Mouse (Mus musculus): ENCODE results near the gene Rasal2. TPM values are rescaled to one million over a fixed set of nuclear protein-coding genes. Genes with fewer than 3 reads are reported as not detected.
A peak's percentile ranks its signal among the peaks of the same experiment; 100 is the strongest.

Rasal2 gene
- total RNA-seq, 1 experiment, result 8.1 TPM

DNA sequence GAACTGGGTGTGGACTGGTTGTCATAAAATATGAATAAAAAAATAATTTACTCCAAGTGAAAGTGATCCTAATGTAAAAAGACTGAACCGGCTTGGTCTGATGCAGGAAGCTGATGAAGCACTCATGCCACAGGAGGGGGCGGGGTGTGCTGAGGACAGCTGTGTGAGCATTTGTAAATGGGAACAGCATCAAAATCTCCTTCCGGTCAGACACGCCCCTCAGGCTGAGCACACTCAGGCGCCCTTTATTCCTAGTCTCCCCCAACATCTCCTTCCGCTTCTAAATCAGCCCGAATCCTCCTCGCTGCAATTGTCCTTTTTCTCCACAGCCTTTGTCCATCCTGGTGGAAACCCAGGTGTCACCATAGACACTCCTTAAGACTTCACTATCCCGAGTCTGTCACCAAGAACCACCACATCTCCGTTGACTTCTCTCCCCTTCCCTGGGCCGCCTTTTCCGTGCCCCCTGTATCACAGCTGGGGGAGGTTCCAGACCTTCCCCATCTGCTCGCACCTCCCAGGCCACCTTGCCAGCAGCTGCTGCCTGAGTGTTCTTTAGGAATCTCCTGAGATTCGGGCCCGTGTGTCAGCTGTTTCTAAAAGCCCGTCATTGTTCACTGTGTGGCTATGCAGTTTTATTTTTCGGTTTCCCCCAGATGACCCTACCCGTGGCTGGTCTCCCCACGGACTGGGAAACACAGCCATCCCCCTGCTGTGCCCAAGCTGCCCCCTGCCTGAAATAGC is 311.1 kb downstream of the Rasal2 start:
- Histone ChIP-seq H3K9me3 (ENCODE audit: control insufficient read depth, insufficient read depth, low read depth, low read length) (no peaks in the 10 kb centered on the region), H3K4me1 (ENCODE audit: control insufficient read depth in 2 of 2, insufficient read depth in 2 of 2, low read length in 2 of 2, poor library complexity in 1 of 2) (peaks cover 0 to 4% of the 10 kb centered on the region in 2 experiments; a peak in 1 of 4 replicates), H3K36me3 (ENCODE audit: control insufficient read depth, insufficient read depth, low read length, poor library complexity, severe bottlenecking) (no peaks in the 10 kb centered on the region), H3K9ac (ENCODE audit: insufficient read depth, low read depth, low read length, poor library complexity, severe bottlenecking) (no peak overlapping the region), H3K27ac (ENCODE audit: insufficient read depth, low read depth, low read length, poor library complexity, severe bottlenecking) (no peak overlapping the region), H3K4me3 (ENCODE audit: insufficient read depth in 1 of 2, low read depth in 1 of 2, low read length in 2 of 2, poor library complexity in 1 of 2, severe bottlenecking in 1 of 2) (peak overlapping the region in 1 of 2 experiments; percentile 32; a peak in 1 of 4 replicates)
- DNase-seq (ENCODE audit: low read depth, low spot score), result no peak
- no peak for TF ChIP-seq MAFK (IDR thresholded peaks at IDR 0.05; ENCODE audit: insufficient read depth, low read depth, low read length)
- no peak for TF ChIP-seq HCFC1 (IDR thresholded peaks at IDR 0.05; ENCODE audit: borderline replicate concordance, insufficient read depth, low read length)
- TF ChIP-seq ZC3H11A (IDR thresholded peaks at IDR 0.05; ENCODE audit: borderline replicate concordance, low read depth, low read length), result no peak
- in situ Hi-C loops (cut with MboI; ENCODE audit: low sequenced_read_pairs in 2 of 2, unreplicated experiment in 2 of 2), result no loop called here

DNA sequence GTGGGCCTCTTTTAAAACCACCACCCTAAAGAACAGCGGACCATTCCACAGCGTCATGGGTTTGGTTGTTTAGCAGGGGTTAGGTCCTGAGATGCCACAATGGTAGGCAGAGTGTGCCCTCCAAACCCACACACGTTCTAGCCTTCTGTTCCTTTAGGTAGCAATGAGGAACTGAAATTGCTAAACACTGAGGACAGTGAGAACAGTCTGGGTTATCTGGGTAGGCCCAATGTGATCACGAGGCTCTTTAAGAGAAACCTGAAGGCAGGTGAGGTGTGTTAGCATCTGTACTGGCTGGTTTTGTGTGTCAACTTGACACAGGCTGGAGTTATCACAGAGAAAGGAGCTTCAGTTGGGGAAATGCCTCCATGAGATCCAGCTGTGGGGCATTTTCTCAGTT is 316.9 kb downstream of the Rasal2 start:
- Histone ChIP-seq H3K9me3 (ENCODE audit: control insufficient read depth, insufficient read depth, low read depth, low read length) (no peaks in the 10 kb centered on the region), H3K4me3 (ENCODE audit: insufficient read depth in 1 of 2, low read depth in 1 of 2, low read length in 2 of 2, poor library complexity in 1 of 2, severe bottlenecking in 1 of 2) (no peak overlapping the region), H3K9ac (ENCODE audit: insufficient read depth, low read depth, low read length, poor library complexity, severe bottlenecking) (no peak overlapping the region), H3K4me1 (ENCODE audit: control insufficient read depth in 2 of 2, insufficient read depth in 2 of 2, low read length in 2 of 2, poor library complexity in 1 of 2) (no peaks in the 10 kb centered on the region), H3K36me3 (ENCODE audit: control insufficient read depth, insufficient read depth, low read length, poor library complexity, severe bottlenecking) (no peaks in the 10 kb centered on the region), H3K27ac (ENCODE audit: insufficient read depth, low read depth, low read length, poor library complexity, severe bottlenecking) (no peak overlapping the region)
- in situ Hi-C loops (cut with MboI; ENCODE audit: low sequenced_read_pairs in 2 of 2, unreplicated experiment in 2 of 2), result loop anchor here in 1 of 2 experiments (25.0 kb wide), 1 partner anchor 367 kb away; the partner anchor contains the start of gene Cryzl2
- DNase-seq (ENCODE audit: low read depth, low spot score), result no peak
- TF ChIP-seq ZNF384 (IDR thresholded peaks at IDR 0.05; ENCODE audit: low read depth, low read length), result no peak
- no peak for TF ChIP-seq HCFC1 (IDR thresholded peaks at IDR 0.05; ENCODE audit: borderline replicate concordance, insufficient read depth, low read length)
- TF ChIP-seq MAFK (IDR thresholded peaks at IDR 0.05; ENCODE audit: insufficient read depth, low read depth, low read length), result no peak
- no peak for TF ChIP-seq ZC3H11A (IDR thresholded peaks at IDR 0.05; ENCODE audit: borderline replicate concordance, low read depth, low read length)
- TF ChIP-seq CHD2 (IDR thresholded peaks at IDR 0.05; ENCODE audit: low read depth, low read length), result no peak

DNA sequence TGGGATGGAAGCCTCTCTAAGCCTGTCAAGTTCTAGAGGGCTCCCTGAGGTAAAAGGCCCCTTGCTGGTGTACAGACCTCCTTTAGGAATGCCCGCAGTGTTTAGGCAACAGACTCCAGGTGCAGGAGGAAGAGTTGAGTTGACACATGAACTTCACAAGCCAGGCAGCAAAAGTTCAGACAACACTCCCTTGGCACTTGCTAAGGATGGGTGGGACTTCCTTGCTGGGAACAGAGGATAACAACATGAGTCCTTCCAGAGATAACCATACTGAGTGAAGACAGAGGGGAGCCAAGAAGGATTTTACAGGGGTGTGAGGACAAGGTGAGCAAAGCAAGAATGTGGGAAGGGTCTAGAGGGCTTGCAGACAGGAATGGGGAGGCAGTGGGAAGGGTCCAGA is 319.8 kb downstream of the Rasal2 start:
- Histone ChIP-seq H3K9ac (ENCODE audit: insufficient read depth, low read depth, low read length, poor library complexity, severe bottlenecking) (no peak overlapping the region), H3K9me3 (ENCODE audit: control insufficient read depth, insufficient read depth, low read depth, low read length) (no peaks in the 10 kb centered on the region), H3K36me3 (ENCODE audit: control insufficient read depth, insufficient read depth, low read length, poor library complexity, severe bottlenecking) (no peaks in the 10 kb centered on the region), H3K4me1 (ENCODE audit: control insufficient read depth in 2 of 2, insufficient read depth in 2 of 2, low read length in 2 of 2, poor library complexity in 1 of 2) (no peaks in the 10 kb centered on the region), H3K27ac (ENCODE audit: insufficient read depth, low read depth, low read length, poor library complexity, severe bottlenecking) (no peak overlapping the region), H3K4me3 (ENCODE audit: insufficient read depth in 1 of 2, low read depth in 1 of 2, low read length in 2 of 2, poor library complexity in 1 of 2, severe bottlenecking in 1 of 2) (no peak overlapping the region)
- TF ChIP-seq CHD2 (IDR thresholded peaks at IDR 0.05; ENCODE audit: low read depth, low read length), result no peak
- no peak for TF ChIP-seq ZC3H11A (IDR thresholded peaks at IDR 0.05; ENCODE audit: borderline replicate concordance, low read depth, low read length)
- TF ChIP-seq HCFC1 (IDR thresholded peaks at IDR 0.05; ENCODE audit: borderline replicate concordance, insufficient read depth, low read length), result no peak
- no peak for TF ChIP-seq MAFK (IDR thresholded peaks at IDR 0.05; ENCODE audit: insufficient read depth, low read depth, low read length)
- no peak for TF ChIP-seq ZNF384 (IDR thresholded peaks at IDR 0.05; ENCODE audit: low read depth, low read length)
- no peak for DNase-seq (ENCODE audit: low read depth, low spot score)
- in situ Hi-C loops (cut with MboI; ENCODE audit: low sequenced_read_pairs in 2 of 2, unreplicated experiment in 2 of 2), result loop anchor here in 1 of 2 experiments (25.0 kb wide), 1 partner anchor 370 kb away; the partner anchor contains the start of gene Cryzl2

DNA sequence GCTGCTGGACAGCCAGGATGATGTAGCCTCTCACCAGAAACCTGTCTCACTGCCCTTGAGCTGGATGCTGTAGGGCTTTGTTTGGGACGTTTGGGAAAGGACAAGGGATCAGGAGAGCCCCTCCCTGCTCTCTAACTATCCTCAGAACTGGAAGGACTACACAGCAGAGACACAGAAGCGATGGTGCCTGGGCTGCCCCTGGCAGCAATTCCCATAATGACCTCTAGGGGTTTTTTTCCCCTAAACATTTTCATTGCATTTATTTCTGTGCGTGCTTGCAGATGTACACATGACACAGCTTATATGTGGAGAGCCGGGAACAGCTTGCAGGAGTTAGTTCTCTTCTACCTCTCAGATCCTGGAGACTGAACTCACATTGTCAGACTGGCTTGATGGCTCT is 320.3 kb downstream of the Rasal2 start:
- H3K9ac ChIP-seq (ENCODE audit: insufficient read depth, low read depth, low read length, poor library complexity, severe bottlenecking), result no peak overlapping the region
- no peaks in the 10 kb centered on the region for H3K4me1 ChIP-seq (ENCODE audit: control insufficient read depth in 2 of 2, insufficient read depth in 2 of 2, low read length in 2 of 2, poor library complexity in 1 of 2)
- H3K36me3 ChIP-seq (ENCODE audit: control insufficient read depth, insufficient read depth, low read length, poor library complexity, severe bottlenecking), result no peaks in the 10 kb centered on the region
- H3K4me3 ChIP-seq (ENCODE audit: insufficient read depth in 1 of 2, low read depth in 1 of 2, low read length in 2 of 2, poor library complexity in 1 of 2, severe bottlenecking in 1 of 2), result no peak overlapping the region
- no peaks in the 10 kb centered on the region for H3K9me3 ChIP-seq (ENCODE audit: control insufficient read depth, insufficient read depth, low read depth, low read length)
- no peak for DNase-seq (ENCODE audit: low read depth, low spot score)
- in situ Hi-C loops (cut with MboI; ENCODE audit: low sequenced_read_pairs in 2 of 2, unreplicated experiment in 2 of 2), result loop anchor here in 1 of 2 experiments (25.0 kb wide), 1 partner anchor 370 kb away; the partner anchor contains the start of gene Cryzl2
- TF ChIP-seq HCFC1 (IDR thresholded peaks at IDR 0.05; ENCODE audit: borderline replicate concordance, insufficient read depth, low read length) (no peak), ZC3H11A (IDR thresholded peaks at IDR 0.05; ENCODE audit: borderline replicate concordance, low read depth, low read length) (no peak), MAFK (IDR thresholded peaks at IDR 0.05; ENCODE audit: insufficient read depth, low read depth, low read length) (no peak)
- no peak overlapping the region for H3K27ac ChIP-seq (ENCODE audit: insufficient read depth, low read depth, low read length, poor library complexity, severe bottlenecking)
